Mouse (Mus musculus) testis, adult 2 months (tissue): ENCODE data around the gene Dtnb. TPM values are rescaled to one million over a fixed set of nuclear protein-coding genes. Genes with fewer than 3 reads are reported as not detected.
A peak's percentile ranks its signal among the peaks of the same experiment; 100 is the strongest.

Experiments
- H3K27ac ChIP-seq: fragments of 200-500 bp; 2 replicates; pipeline ENCODE4 v1.5.1; 2012; ENCODE audit warnings: low read depth, low read length; ENCODE audit not compliant: control insufficient read depth, insufficient read depth
- H3K27me3 ChIP-seq: fragments of 200-500 bp; 2 replicates; pipeline ENCODE4 v1.6.1; 2012; ENCODE audit warnings: mild to moderate bottlenecking, low read length, moderate library complexity; ENCODE audit not compliant: control insufficient read depth, insufficient read depth
- H3K36me3 ChIP-seq: fragments of 200-500 bp; 2 replicates; pipeline ENCODE4 v1.6.1; 2012; ENCODE audit warnings: mild to moderate bottlenecking, low read length; ENCODE audit not compliant: control insufficient read depth, insufficient read depth
- H3K4me1 ChIP-seq: fragments of 200-500 bp; 2 replicates; pipeline ENCODE4 v1.6.1; 2012; ENCODE audit warnings: low read length; ENCODE audit not compliant: control insufficient read depth, insufficient read depth
- H3K4me3 ChIP-seq: fragments of 200-500 bp; 2 replicates; pipeline ENCODE4 v1.5.1; 2012; ENCODE audit warnings: low read depth, mild to moderate bottlenecking, low read length, moderate library complexity, mixed read lengths; ENCODE audit not compliant: control insufficient read depth
- CTCF ChIP-seq: fragments of 200-500 bp; IDR thresholded peaks from 2 replicates; pipeline ENCODE4 v1.5.1; 2012; ENCODE audit warnings: low read depth, mild to moderate bottlenecking, inconsistent platforms, low read length, moderate library complexity; ENCODE audit not compliant: control insufficient read depth, insufficient read depth, insufficient replicate concordance
- POLR2A ChIP-seq: fragments of 200-500 bp; IDR thresholded peaks from 2 replicates; pipeline ENCODE4 v1.6.1; 2012; ENCODE audit warnings: low read depth, mild to moderate bottlenecking, inconsistent platforms, low read length, moderate library complexity; ENCODE audit not compliant: control insufficient read depth
- polyA plus RNA-seq: library from polyadenylated mRNA; depleted of rRNA; stranded (reverse); fragments of >200 nt; gene quantifications from 2 replicates; pipeline ENCODE4 v1.2.3, GENCODE M21; 2012

Gene Dtnb
- polyA plus RNA-seq, 1 experiment, result 146 TPM

DNA sequence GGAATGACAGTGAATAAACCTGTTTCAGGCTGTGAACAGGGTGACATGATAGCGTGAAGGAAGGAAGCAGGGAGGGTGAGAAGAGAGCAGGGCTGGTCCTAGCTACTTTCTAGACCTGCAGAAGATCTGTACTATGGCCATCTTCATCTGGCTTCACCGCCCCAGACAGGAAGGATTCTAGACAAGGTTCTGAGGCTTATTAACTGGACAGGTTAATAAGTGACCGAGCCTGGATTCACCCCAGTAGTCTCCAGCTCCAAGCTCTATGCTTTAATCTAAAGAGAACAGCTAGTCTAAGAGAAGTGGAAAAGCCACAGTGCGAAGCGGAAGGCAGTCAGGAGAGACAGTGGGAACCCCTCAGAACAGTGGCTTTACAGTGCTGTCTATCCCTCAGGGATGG is 205.5 kb downstream of the Dtnb start:
- no peak overlapping the region for H3K4me3 ChIP-seq
- H3K27ac ChIP-seq, result no peak overlapping the region
- no peak for TF ChIP-seq POLR2A
- no peak for TF ChIP-seq CTCF
- no peaks in the 10 kb centered on the region for H3K27me3 ChIP-seq
- no peaks in the 10 kb centered on the region for H3K36me3 ChIP-seq
- peaks cover 10% of the 10 kb centered on the region for H3K4me1 ChIP-seq

GRCm38 (mm10) chr12:3778286-3778685 is 206.1 kb downstream of the Dtnb start:
- no peak for TF ChIP-seq POLR2A
- TF ChIP-seq CTCF, result no peak
- Histone ChIP-seq H3K27me3 (no peaks in the 10 kb centered on the region), H3K4me1 (peaks cover 10% of the 10 kb centered on the region), H3K36me3 (no peaks in the 10 kb centered on the region), H3K4me3 (no peak overlapping the region), H3K27ac (no peak overlapping the region)

DNA sequence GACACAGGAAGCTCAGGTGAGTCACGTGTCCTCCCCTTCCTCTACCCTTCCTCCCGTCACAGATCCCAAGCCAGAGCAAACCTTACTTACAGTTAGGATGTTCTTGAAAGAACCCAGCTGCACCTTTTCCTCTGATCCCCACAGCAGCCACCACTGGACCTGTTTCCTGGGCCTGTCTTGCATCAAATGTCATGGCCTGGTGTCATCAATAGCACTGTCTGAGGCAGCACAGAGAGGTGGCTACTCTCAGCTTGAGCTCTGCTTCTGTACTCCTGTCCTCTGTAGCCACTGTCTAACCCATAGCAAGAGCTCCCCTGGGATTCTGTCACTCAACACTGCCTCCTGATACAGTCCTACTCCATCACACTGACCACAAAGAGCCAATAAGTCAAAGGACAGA is 207.5 kb downstream of the Dtnb start:
- Histone ChIP-seq H3K27me3 (no peaks in the 10 kb centered on the region), H3K27ac (no peak overlapping the region), H3K36me3 (no peaks in the 10 kb centered on the region), H3K4me1 (peaks cover 10% of the 10 kb centered on the region), H3K4me3 (no peak overlapping the region)
- TF ChIP-seq CTCF (no peak), POLR2A (no peak)

DNA sequence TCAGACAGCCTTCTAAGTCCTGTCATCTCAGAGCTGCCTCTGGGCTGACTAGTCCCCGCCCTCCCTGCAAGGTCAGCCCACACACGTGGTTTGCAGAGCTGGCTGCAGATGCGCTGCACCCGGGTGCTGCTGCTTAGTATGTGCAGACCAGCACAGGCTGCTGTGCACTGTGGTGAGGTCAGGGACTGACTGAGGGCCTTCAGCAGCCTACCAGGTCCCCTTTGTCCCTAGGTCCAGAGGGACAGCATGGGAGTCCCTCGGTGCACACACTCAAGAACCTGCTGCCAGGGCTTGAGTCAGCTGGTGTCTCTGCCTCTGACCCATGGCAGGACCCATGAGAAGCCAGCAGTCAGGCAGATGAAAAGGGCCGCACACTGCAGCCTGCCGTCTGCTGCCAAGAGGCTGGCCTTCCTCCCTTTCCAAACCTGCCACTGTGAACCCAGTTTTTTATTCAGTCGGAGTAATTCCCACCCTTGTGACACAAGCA is 208.3 kb downstream of the Dtnb start:
- TF ChIP-seq CTCF (no peak), POLR2A (no peak)

DNA sequence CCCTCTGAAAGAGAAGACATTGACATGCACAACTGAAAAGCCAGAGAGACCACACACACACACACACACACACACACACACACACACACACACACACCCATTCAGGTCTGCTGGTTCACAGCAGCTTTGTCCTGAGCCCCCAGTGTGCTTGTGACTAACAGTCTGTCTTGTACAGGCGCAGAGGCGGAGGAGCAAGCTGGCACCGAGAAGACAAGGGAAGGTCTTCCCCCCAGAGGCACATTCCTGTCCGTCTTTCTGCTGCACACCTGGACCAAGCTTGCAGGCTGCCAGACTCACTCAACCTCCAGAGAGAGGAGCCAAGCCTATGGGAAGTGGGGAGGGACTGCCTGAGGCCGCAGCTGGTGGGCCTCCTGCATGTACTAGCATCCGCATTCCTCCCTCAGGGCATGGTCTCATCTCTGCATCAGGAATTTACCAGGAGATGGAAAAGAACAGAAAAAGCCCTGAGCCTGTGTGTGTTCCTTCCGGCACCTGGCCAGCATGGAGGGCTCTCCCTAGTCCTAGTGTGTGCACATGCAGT is 208.8 kb downstream of the Dtnb start:
- H3K36me3 ChIP-seq, result no peaks in the 10 kb centered on the region
- H3K4me3 ChIP-seq, result no peak overlapping the region
- H3K4me1 ChIP-seq, result peaks cover 10% of the 10 kb centered on the region
- H3K27me3 ChIP-seq, result no peaks in the 10 kb centered on the region
- H3K27ac ChIP-seq, result peak overlapping the region; percentile 76
- TF ChIP-seq POLR2A, result no peak
- TF ChIP-seq CTCF, result no peak

More for the DNA sequence above, 208.3 kb downstream of the Dtnb start:
- Histone ChIP-seq H3K4me3 (no peak overlapping the region), H3K36me3 (no peaks in the 10 kb centered on the region), H3K27ac (peak overlapping the region; percentile 51), H3K4me1 (peaks cover 10% of the 10 kb centered on the region), H3K27me3 (no peaks in the 10 kb centered on the region)

- H3K27ac ChIP-seq, result peak overlapping the region; percentile 76
- no peaks in the 10 kb centered on the region for H3K36me3 ChIP-seq
- no peak overlapping the region for H3K4me3 ChIP-seq
- no peak for TF ChIP-seq POLR2A
- peak; percentile 90 for TF ChIP-seq CTCF
- H3K4me1 ChIP-seq, result peaks cover 10% of the 10 kb centered on the region
- H3K27me3 ChIP-seq, result no peaks in the 10 kb centered on the region
Observed at GRCm38 (mm10) chr12:3781482-3781881, 209.3 kb downstream of the Dtnb start.

- Histone ChIP-seq H3K4me3 (no peak overlapping the region), H3K4me1 (peaks cover 10% of the 10 kb centered on the region), H3K36me3 (no peaks in the 10 kb centered on the region), H3K27ac (no peak overlapping the region), H3K27me3 (no peaks in the 10 kb centered on the region)
- no peak for TF ChIP-seq POLR2A
Observed at GRCm38 (mm10) chr12:3783196-3783825, 211.1 kb downstream of the Dtnb start.
